Mouse (Mus musculus) hindbrain, embryonic 16.5 days (tissue): ENCODE results near the gene AI413582. TPM values are rescaled to one million over a fixed set of nuclear protein-coding genes. Genes with fewer than 3 reads are reported as not detected.

ENCODE experiments used
- ATAC-seq: fragments of 200-750 bp; cut with Nextera tagmentation; 2 replicates; pipeline ENCODE4 v1.8.0; 2017; ENCODE audit warnings: moderate TSS enrichment, moderate library complexity
- H3K27ac ChIP-seq: fragments of 300-500 bp; sonication (generic); 2 replicates; pipeline ENCODE4 v1.5.1; 2014; ENCODE audit warnings: low read depth, mild to moderate bottlenecking, control low read depth, low read length, moderate library complexity
- H3K27me3 ChIP-seq: fragments of 300-500 bp; sonication (generic); replicated peaks from 2 replicates; pipeline ENCODE4 v1.6.1; 2014; ENCODE audit warnings: low read length; ENCODE audit not compliant: control insufficient read depth, insufficient read depth
- H3K36me3 ChIP-seq: fragments of 300-500 bp; sonication (generic); 2 replicates; pipeline ENCODE4 v1.6.1; 2014; ENCODE audit warnings: mild to moderate bottlenecking, low read length, moderate library complexity, mixed read lengths; ENCODE audit not compliant: control insufficient read depth, insufficient read depth
- H3K4me1 ChIP-seq: fragments of 300-500 bp; sonication (generic); 2 replicates; pipeline ENCODE4 v1.6.1; 2014; ENCODE audit warnings: low read depth, low read length; ENCODE audit not compliant: control insufficient read depth, insufficient read depth
- H3K4me2 ChIP-seq: fragments of 300-500 bp; sonication (generic); 2 replicates; pipeline ENCODE4 v1.6.1; 2014; ENCODE audit warnings: mild to moderate bottlenecking, low read length, control low read depth, moderate library complexity
- H3K4me3 ChIP-seq: fragments of 300-500 bp; sonication (generic); 2 replicates; pipeline ENCODE4 v1.5.1; 2014; ENCODE audit warnings: mild to moderate bottlenecking, low read length, control low read depth, moderate library complexity
- H3K9ac ChIP-seq: fragments of 300-500 bp; sonication (generic); 2 replicates; pipeline ENCODE4 v1.6.1; 2014; ENCODE audit warnings: low read depth, mild to moderate bottlenecking, control low read depth, low read length, moderate library complexity
- H3K9me3 ChIP-seq: fragments of 300-500 bp; sonication (generic); 2 replicates; pipeline ENCODE4 v1.6.1; 2014; ENCODE audit warnings: mild to moderate bottlenecking, low read length, moderate library complexity; ENCODE audit not compliant: control insufficient read depth
- WGBS: fragments of 180-500 bp; shearing (Covaris S2); extraction: QIAGEN DNeasy Blood & Tissue Kit; methylation state at CpG from one replicate; pipeline ENCODE4 v1.1.7; 2014; 5-methylcytosine and 5-hydroxymethylcytosine counted together
- polyA plus RNA-seq: library from polyadenylated mRNA; unstranded; fragments of >200 nt; fragmentation: Nextera tagmentation; extraction: Ambion mirVana; gene quantifications from 2 replicates; pipeline ENCODE4 v1.2.1, GENCODE M21; 2015

Gene AI413582
- polyA plus RNA-seq, 1 experiment from 2014 or later: 83.3 TPM

- H3K27me3 ChIP-seq: peaks cover 8% of the 10 kb centered on the region
- H3K4me3 ChIP-seq: no peak overlapping the region
- no peak for ATAC-seq
- no peak overlapping the region for H3K4me2 ChIP-seq
- no peaks in the 10 kb centered on the region for H3K36me3 ChIP-seq
- H3K9ac ChIP-seq: no peak overlapping the region; the same call in 1 of the 2 replicates
- H3K4me1 ChIP-seq: peaks cover 25% of the 10 kb centered on the region
- 50% methylated on average over 20 of the region's 20 CpGs for WGBS
- no peak overlapping the region for H3K27ac ChIP-seq
- no peaks in the 10 kb centered on the region for H3K9me3 ChIP-seq
Observed at GRCm38 (mm10) chr17:27554062-27554960, 11.2 kb downstream of the AI413582 start.

DNA sequence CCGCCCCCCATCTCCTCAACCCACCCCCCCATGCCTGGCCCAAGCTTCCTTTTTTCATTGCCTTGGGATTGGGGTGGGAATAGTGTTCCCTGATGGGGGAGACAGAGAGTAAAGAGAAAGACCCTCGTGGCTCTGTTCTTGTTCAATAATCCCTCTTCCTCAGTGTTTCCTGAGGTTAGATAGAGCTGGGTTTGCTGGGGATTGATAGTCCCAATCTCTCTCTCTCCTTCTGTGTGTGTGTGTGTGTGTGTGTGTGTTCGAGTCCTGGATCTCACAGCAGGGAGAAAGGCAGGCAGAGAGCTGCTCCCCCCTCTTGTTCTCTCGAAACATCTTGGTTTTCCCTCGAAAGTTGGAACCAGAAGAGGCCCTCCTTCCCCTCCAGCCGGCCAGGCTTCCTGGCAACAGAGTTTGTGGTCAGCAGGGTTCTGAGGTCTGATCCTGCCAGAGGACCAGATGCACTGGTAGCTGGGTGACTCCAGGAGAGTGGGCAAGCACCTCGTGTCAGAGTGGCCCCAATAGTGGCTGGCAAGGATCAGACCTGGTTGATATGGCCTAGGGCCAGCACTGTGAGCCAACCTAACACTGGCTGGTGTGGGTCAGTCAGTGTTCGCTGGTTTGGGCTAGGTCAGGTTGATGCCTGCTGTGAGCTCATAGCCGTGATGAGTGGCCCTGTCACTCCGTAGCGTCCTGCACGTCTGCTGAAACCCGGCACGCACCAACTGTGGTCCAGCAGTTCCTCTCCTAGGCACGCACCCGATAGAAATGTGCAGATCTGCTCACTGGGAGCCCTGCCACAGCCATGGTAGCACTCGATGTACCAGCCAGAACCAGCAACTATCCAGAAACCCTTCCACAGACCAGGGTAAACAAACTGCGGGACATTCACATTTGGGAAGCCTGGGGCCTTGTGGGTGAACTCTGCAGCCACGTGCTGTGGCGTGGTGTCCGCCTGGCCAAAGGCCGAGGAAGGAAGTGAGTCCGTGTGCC, 13.0 kb downstream of the AI413582 start:
- Histone ChIP-seq H3K9me3 (no peaks in the 10 kb centered on the region), H3K4me1 (peaks cover 11% of the 10 kb centered on the region), H3K27ac (no peak overlapping the region), H3K4me3 (no peak overlapping the region), H3K36me3 (no peaks in the 10 kb centered on the region), H3K27me3 (peaks cover 8% of the 10 kb centered on the region), H3K4me2 (no peak overlapping the region), H3K9ac (no peak overlapping the region)
- no peak for ATAC-seq
- WGBS: 68% methylated on average over 22 of the region's 23 CpGs

GRCm38 (mm10) chr17:27551393-27551940, 14.1 kb downstream of the AI413582 start:
- peaks cover 8% of the 10 kb centered on the region for H3K27me3 ChIP-seq
- 75% methylated on average over 10 of the region's 10 CpGs for WGBS
- no peak overlapping the region for H3K27ac ChIP-seq
- H3K36me3 ChIP-seq: no peaks in the 10 kb centered on the region
- no peaks in the 10 kb centered on the region for H3K9me3 ChIP-seq
- no peak for ATAC-seq
- no peak overlapping the region for H3K4me3 ChIP-seq
- no peak overlapping the region for H3K4me2 ChIP-seq
- H3K9ac ChIP-seq: no peak overlapping the region
- H3K4me1 ChIP-seq: peaks cover 11% of the 10 kb centered on the region

DNA sequence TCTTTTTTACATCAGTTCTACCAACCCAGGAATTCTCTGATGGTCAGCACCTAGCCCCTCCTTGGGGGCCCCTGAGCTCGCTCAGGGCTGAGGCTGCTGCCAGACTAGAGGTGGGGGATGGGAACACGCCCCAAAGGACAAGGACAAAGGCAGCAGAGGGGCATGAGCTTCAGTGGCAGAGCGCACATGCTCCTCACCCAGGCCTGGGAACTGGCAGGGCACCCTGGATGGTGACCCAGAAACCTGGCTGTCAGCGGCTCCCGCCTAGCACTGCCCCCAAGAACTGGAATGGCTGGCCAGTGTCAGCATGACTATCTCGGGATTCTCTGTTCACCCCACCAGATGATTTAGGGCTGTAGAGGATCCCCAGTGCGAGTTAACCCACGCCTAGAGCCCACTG, 16.3 kb downstream of the AI413582 start:
- no peak overlapping the region for H3K27ac ChIP-seq
- no peaks in the 10 kb centered on the region for H3K9me3 ChIP-seq
- no peaks in the 10 kb centered on the region; the same call in 1 of the 2 replicates for H3K27me3 ChIP-seq
- H3K36me3 ChIP-seq: no peaks in the 10 kb centered on the region
- no peak overlapping the region for H3K4me2 ChIP-seq
- ATAC-seq: no peak
- no peak overlapping the region for H3K4me3 ChIP-seq
- H3K9ac ChIP-seq: peak overlapping the region; percentile 22; the same call in 1 of the 2 replicates
- peaks cover 4% of the 10 kb centered on the region; the same call in 1 of the 2 replicates for H3K4me1 ChIP-seq
- WGBS: 47% methylated on average over 8 of the region's 8 CpGs

GRCm38 (mm10) chr17:27547253-27547868, 18.2 kb downstream of the AI413582 start:
- Histone ChIP-seq H3K4me3 (no peak overlapping the region), H3K27ac (no peak overlapping the region), H3K36me3 (no peaks in the 10 kb centered on the region), H3K9ac (no peak overlapping the region), H3K4me1 (peaks cover 4% of the 10 kb centered on the region; the same call in 1 of the 2 replicates), H3K4me2 (no peak overlapping the region), H3K9me3 (no peaks in the 10 kb centered on the region), H3K27me3 (no peaks in the 10 kb centered on the region)
- 76% methylated on average over 9 of the region's 9 CpGs for WGBS
- ATAC-seq: no peak

DNA sequence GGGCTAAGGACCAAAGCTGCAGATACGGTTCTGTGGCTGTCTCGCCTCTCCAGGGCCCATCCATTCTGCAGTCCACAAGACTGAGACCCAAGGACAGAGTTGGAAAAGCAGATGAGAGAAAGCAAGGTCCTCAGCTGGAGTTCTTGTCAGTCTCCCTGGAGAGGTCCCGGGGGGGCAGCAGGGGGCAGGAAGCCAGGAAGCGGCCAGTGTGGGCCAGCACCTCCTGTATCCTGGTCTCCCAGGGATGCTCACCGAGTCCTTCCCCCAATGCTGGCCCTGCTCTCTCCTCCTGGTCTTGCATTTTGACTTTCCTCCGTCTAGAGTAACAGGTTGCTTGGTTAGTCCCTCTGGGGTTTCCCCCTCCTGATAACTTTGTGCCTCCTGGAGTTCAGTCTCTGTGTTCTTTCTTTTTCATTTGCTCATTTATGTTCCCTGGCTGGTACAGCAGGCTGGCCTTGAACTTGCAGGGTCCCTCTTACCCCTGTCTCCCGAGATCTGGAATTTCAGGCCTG, 18.9 kb downstream of the AI413582 start:
- H3K4me3 ChIP-seq: no peak overlapping the region
- no peak overlapping the region for H3K9ac ChIP-seq
- H3K4me2 ChIP-seq: no peak overlapping the region
- WGBS: 63% methylated on average over 7 of the region's 7 CpGs
- H3K36me3 ChIP-seq: no peaks in the 10 kb centered on the region
- no peak for ATAC-seq
- H3K9me3 ChIP-seq: no peaks in the 10 kb centered on the region
- no peak overlapping the region for H3K27ac ChIP-seq
- peaks cover 4% of the 10 kb centered on the region; the same call in 1 of the 2 replicates for H3K4me1 ChIP-seq
- no peaks in the 10 kb centered on the region for H3K27me3 ChIP-seq

DNA sequence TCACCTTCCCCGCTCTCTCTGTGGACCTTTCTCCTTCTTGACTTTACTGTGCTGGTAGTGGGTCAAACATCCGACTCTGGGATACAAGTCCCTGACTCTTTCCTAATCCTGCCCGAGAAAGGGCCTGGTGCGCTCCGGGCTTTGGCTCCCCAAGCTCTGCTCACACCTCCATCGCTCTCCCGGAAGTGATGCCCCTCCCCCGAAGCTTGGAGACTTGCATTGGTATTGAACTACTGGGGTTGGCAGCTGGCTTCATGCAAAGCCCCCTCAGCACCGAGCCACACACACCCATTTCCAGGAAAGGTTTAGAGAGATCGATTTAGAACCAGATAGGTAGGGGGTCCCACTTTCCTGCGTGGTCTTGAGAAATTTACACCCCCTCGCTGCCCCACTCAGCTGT, 19.6 kb downstream of the AI413582 start:
- H3K9ac ChIP-seq: no peak overlapping the region
- no peak overlapping the region for H3K27ac ChIP-seq
- no peak overlapping the region for H3K4me3 ChIP-seq
- H3K4me1 ChIP-seq: peaks cover 4% of the 10 kb centered on the region; the same call in 1 of the 2 replicates
- H3K36me3 ChIP-seq: no peaks in the 10 kb centered on the region
- WGBS: 49% methylated on average over 12 of the region's 12 CpGs
- ATAC-seq: no peak
- no peaks in the 10 kb centered on the region for H3K9me3 ChIP-seq
- H3K4me2 ChIP-seq: no peak overlapping the region
- H3K27me3 ChIP-seq: no peaks in the 10 kb centered on the region

- Histone ChIP-seq H3K27me3 (no peaks in the 10 kb centered on the region), H3K4me1 (peaks cover 4% of the 10 kb centered on the region; the same call in 1 of the 2 replicates), H3K9ac (no peak overlapping the region), H3K4me2 (no peak overlapping the region), H3K27ac (no peak overlapping the region), H3K36me3 (no peaks in the 10 kb centered on the region), H3K9me3 (no peaks in the 10 kb centered on the region), H3K4me3 (no peak overlapping the region)
- no peak for ATAC-seq
- 82% methylated on average over 11 of the region's 11 CpGs for WGBS
Observed at GRCm38 (mm10) chr17:27544551-27544950, 21.0 kb downstream of the AI413582 start.
